16 mouse cellular contexts compared by ENCODE assay signal in the genomic region with DNA sequence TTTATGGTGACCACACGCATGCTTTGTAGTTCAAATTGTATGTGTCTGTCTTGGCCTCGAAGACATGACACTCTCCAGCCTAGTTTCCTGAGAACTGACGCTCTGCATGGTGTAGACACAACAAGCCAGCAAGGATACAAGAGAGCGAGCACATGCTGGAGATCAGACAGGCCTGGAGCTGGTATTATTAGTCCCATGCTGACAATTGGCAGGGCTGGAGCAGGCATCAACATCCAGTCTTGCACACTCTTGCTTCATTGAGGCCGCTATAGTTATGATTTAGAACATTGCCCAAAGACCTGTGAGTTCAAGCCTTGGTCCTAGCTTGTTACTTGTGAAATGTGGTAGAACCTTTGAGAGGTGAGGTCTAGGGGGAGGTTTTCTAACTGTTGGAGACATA.
A peak's percentile ranks its signal among the peaks of the same experiment; 100 is the strongest.
DNase-seq lines count a peak whose midpoint lies in the region; TF ChIP-seq lines count a peak whose summit lies in the region.
"Had no signal": no experiment of that assay in that cellular context is flagged by ENCODE, and none has a peak within 500 bp of the region (broad histone marks: within the 10 kb centered on the region; RNA-seq: fewer than 3 reads in every experiment).

No protein-coding gene starts in this region.

- no peak for TF ChIP-seq CTCF in left cerebral cortex, adult 2 months (IDR thresholded peaks at IDR 0.05)

- H3K4me3 ChIP-seq in left cerebral cortex, adult 2 months: no peak overlapping the region
- H3K4me3 ChIP-seq: embryonic facial prominence, embryonic 13.5 days; embryonic facial prominence, embryonic 15.5 days; erythroblast, embryonic 14.5 days; forebrain, embryonic 10.5 days; forebrain, embryonic 12.5 days had no signal

- intact Hi-C loops in left cerebral cortex, postnatal 4 days (cut with DNase I): no loop called here
- intact Hi-C loops in left cerebral cortex, adult 2 months (cut with DNase I): no loop called here

- DNase-seq in cerebellum, adult 9-11 months: peak; percentile 27
- no peak for DNase-seq in cerebellum, adult 11 months
- DNase-seq in cerebellum, postnatal 14 days: peak; percentile 60 to 68
- DNase-seq in cerebellum, postnatal 4 days (ENCODE audit: low spot score in 2 of 2): no peak
- peak; percentile 38 for DNase-seq in left cerebral cortex, postnatal 4 days
- DNase-seq in left cerebral cortex, adult 2 months (ENCODE audit: extremely low spot score in 1 of 2, low spot score in 2 of 2): no peak
- DNase-seq: adrenal gland, adult 2 months; adrenal gland, postnatal 10 days; adrenal gland, postnatal 36 days; cerebellum, adult 9-10 months; embryo, embryonic 11 days had no signal

- no peak overlapping the region for H3K27ac ChIP-seq in left cerebral cortex, adult 2 months
- H3K27ac ChIP-seq: embryonic facial prominence, embryonic 13.5 days; embryonic facial prominence, embryonic 15.5 days; forebrain, embryonic 10.5 days; forebrain, embryonic 12.5 days had no signal

Comparison
In these comparisons a context has a peak if more than half of its experiments do, and no peak if none do; other contexts are left out.
1. DNase-seq: peak in cerebellum, adult 9-11 months (single experiment), cerebellum, postnatal 14 days (2 of 2) and left cerebral cortex, postnatal 4 days (single experiment); none in cerebellum, adult 11 months (single experiment), cerebellum, postnatal 4 days (0 of 2) and left cerebral cortex, adult 2 months (0 of 2).